Mouse (Mus musculus) inflammation-experienced regulatory T-cells, adult 16 weeks (primary cell): Measurements from ENCODE around the gene Rpusd2. TPM values are rescaled to one million over a fixed set of nuclear protein-coding genes. Genes with fewer than 3 reads are reported as not detected.

Experiments used
- polyA plus RNA-seq: library from polyadenylated mRNA; unstranded; fragments of 100-300 nt; shearing (Covaris generic); gene quantifications from one replicate; pipeline ENCODE4 v1.2.1, GENCODE M21; 2017

The Rpusd2 gene
- polyA plus RNA-seq = 3.0 TPM

DNA sequence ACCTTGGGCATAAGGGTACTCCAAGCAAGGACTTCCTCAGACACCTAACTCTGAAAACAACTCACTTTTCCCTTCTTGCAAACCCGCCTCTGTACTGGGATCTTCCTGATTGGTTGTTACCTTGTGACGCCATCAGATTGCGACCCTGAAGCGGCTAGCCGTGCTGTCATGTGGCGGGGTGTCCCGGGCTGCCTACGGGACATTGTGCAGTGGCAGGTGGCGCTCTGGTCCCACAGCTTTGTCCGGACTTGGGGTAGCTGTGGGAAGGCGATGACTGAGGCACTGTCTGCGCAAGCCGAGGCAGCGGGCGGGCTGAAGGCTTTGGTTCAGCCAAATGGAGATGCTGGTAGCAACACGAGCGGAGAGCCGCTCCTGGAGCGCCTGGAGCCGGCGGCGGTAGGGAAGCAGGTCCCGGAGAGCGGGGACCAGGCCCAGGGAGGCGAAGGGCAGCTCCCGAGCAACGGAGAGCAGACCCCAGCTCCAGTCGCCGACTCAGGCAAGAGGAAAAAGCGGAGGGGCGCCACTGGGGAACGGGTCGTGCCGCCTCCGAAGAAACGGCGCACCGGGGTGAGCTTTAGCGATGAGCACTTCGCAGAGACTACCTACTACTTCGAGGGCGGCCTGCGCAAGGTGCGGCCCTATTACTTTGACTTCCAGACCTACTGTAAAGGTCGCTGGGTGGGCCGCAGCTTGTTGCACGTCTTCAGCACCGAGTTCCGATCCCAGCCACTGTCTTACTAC, at the start of gene Rpusd2:
Gene Rpusd2, plus strand, starts transcription at position 135 of the 741 bp plus-strand sequence.

GRCm38 (mm10) chr2:119028941-119029551, 5.5 kb upstream of the Rpusd2 start, which contains the start of gene Ccdc32:
Ccdc32 (minus strand) TSS chr2:119029393.

GRCm38 (mm10) chr2:119046649-119047611, 12.3 kb downstream of the Rpusd2 start, which contains the start of gene Knl1:
Knl1 (plus strand) TSS chr2:119047119.

Other genes with a start within 250 kb of the Rpusd2 start
- 13.7 TPM for gene Knstrn, start 220.8 kb upstream of the Rpusd2 start, polyA plus RNA-seq
- 84.0 TPM for gene Ivd, start 172.8 kb upstream of the Rpusd2 start, polyA plus RNA-seq
- 2.2 TPM for gene Bahd1, start 134.4 kb upstream of the Rpusd2 start, polyA plus RNA-seq
- gene Chst14, start 108.3 kb upstream of the Rpusd2 start, polyA plus RNA-seq = 4.7 TPM
- gene Ccdc32, start 5.4 kb upstream of the Rpusd2 start, polyA plus RNA-seq = 27.1 TPM
- 3.4 TPM for gene Knl1, start 12.3 kb downstream of the Rpusd2 start, polyA plus RNA-seq
- gene Rad51, start 78.0 kb downstream of the Rpusd2 start, polyA plus RNA-seq = 8.4 TPM
- gene Rmdn3, start 122.2 kb downstream of the Rpusd2 start, polyA plus RNA-seq = 25.7 TPM
- gene Gchfr, start 133.0 kb downstream of the Rpusd2 start, polyA plus RNA-seq = not detected
- gene Gm14137, start 139.7 kb downstream of the Rpusd2 start, polyA plus RNA-seq = 0.90 TPM
- 69.5 TPM for gene Zfyve19, start 173.8 kb downstream of the Rpusd2 start, polyA plus RNA-seq
- gene Dnajc17, start 174.0 kb downstream of the Rpusd2 start, polyA plus RNA-seq = 16.6 TPM
- not detected for gene Ppp1r14d, start 195.1 kb downstream of the Rpusd2 start, polyA plus RNA-seq
- 0.44 TPM for gene Spint1, start 202.6 kb downstream of the Rpusd2 start, polyA plus RNA-seq
- gene Rhov, start 236.5 kb downstream of the Rpusd2 start, polyA plus RNA-seq = 0.56 TPM